Mouse (Mus musculus): ENCODE data around the gene Btbd35f11. TPM values are rescaled to one million over a fixed set of nuclear protein-coding genes. Genes with fewer than 3 reads are reported as not detected.

Gene Btbd35f11
- not detected for polyA plus RNA-seq (2017; shearing (Covaris generic))

DNA sequence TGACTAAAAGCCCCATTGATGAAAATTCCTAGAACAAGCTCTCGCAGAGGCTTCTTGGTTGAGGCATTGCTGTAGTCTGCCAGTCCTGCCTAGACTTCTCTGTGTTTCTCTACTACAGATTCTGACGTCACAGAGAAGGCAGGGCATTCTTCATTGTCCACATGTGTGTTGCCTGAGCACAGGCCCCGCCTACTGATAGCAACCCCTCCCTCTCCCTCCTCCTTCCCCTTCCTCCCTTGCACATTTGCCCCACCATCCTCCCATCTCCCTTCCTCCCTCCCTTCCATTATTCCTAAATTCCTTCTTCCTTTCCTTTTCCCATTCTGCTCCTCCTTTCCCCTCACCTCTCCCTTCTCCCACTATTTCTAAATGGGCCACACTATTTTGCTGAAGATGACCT is at the start of gene Btbd35f11:
TSS of gene Btbd35f11 (minus strand) at position 101 of the 400 bp plus-strand sequence.

Other genes with a start within 250 kb of the Btbd35f11 start
- gene Btbd35f24, start 247.9 kb downstream of the Btbd35f11 start, polyA plus RNA-seq (2017; shearing (Covaris generic)) = not detected